Comparison of ENCODE assay signal across 22 mouse cellular contexts in the genomic region with DNA sequence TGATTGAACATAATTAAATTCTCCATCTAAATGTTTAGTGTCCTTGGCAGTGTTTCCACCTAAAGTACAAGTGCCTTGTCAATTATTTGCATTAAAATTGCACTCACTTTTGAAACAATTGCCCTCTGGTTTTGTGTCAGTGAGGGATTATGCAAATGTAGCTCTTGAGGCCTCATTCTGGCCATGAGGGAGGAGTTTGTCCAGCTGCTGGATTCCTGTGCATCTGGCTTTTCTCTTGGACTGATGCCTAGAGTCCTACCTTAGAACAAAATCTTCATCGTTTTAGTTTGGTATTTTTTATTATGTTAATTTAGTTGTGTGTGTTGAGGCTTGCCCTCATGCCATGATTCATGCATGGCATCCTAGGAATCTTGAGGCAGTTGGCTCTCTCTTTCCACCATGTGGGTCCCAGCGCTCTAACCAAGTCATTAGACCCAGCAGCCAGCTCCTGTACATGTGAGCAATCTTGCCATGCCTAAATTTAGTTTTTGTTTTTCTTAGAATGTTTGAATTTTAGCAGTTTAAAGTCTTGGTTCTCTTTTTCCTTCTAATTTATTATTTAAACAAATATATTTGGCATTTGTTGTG.
DNase-seq lines count a peak whose midpoint lies in the region; ATAC-seq and TF ChIP-seq lines count a peak whose summit lies in the region.
"Had no signal": no experiment of that assay in that cellular context is flagged by ENCODE, and none has a peak within 500 bp of the region (broad histone marks: within the 10 kb centered on the region; RNA-seq: fewer than 3 reads in every experiment).

No protein-coding gene starts in this region.

- 53% methylated on average over 2 of the region's 2 CpGs for WGBS in forebrain, embryonic 12.5 days
- 16% methylated on average over 2 of the region's 2 CpGs for WGBS in forebrain, embryonic 15.5 days
- WGBS in midbrain, embryonic 12.5 days: 45% methylated on average over 2 of the region's 2 CpGs
- 52% methylated on average over 2 of the region's 2 CpGs for WGBS in midbrain, postnatal 0 days
- WGBS in midbrain, embryonic 16.5 days: 53% methylated on average over 2 of the region's 2 CpGs

- TF ChIP-seq CTCF in midbrain, postnatal 0 days (IDR thresholded peaks at IDR 0.05): no peak
- TF ChIP-seq CTCF in brain, embryonic 14.5 days (IDR thresholded peaks at IDR 0.05; ENCODE audit: borderline replicate concordance, extremely low read depth, insufficient read depth, insufficient read length): no peak

- no peaks in the 10 kb centered on the region for H3K4me1 ChIP-seq in forebrain, embryonic 12.5 days
- H3K4me1 ChIP-seq in forebrain, embryonic 15.5 days: peaks cover 5% of the 10 kb centered on the region
- peaks cover 4% of the 10 kb centered on the region; the same call in 1 of the 2 replicates for H3K4me1 ChIP-seq in midbrain, embryonic 12.5 days
- H3K4me1 ChIP-seq in midbrain, postnatal 0 days (ENCODE audit: insufficient read depth, low read length): no peaks in the 10 kb centered on the region
- H3K4me1 ChIP-seq in midbrain, embryonic 16.5 days (ENCODE audit: control insufficient read depth, insufficient read depth, low read length): peaks cover 4% of the 10 kb centered on the region; the same call in 1 of the 2 replicates
- H3K4me1 ChIP-seq: embryonic facial prominence, embryonic 15.5 days; heart, embryonic 10.5 days had no signal

- H3K36me3 ChIP-seq in forebrain, embryonic 12.5 days (replicated peaks): no peaks in the 10 kb centered on the region
- H3K36me3 ChIP-seq in forebrain, embryonic 15.5 days: no peaks in the 10 kb centered on the region
- H3K36me3 ChIP-seq in midbrain, embryonic 12.5 days: no peaks in the 10 kb centered on the region
- no peaks in the 10 kb centered on the region for H3K36me3 ChIP-seq in midbrain, postnatal 0 days (ENCODE audit: insufficient read depth, low read length)
- no peaks in the 10 kb centered on the region for H3K36me3 ChIP-seq in midbrain, embryonic 16.5 days (ENCODE audit: control insufficient read depth, insufficient read depth, low read length)
- H3K36me3 ChIP-seq: embryonic facial prominence, embryonic 15.5 days; heart, embryonic 10.5 days; hindbrain, embryonic 13.5 days had no signal

- H3K9ac ChIP-seq in forebrain, embryonic 12.5 days: no peak overlapping the region
- no peak overlapping the region for H3K9ac ChIP-seq in forebrain, embryonic 15.5 days (replicated peaks)
- no peak overlapping the region for H3K9ac ChIP-seq in midbrain, embryonic 12.5 days (replicated peaks)
- no peak overlapping the region for H3K9ac ChIP-seq in midbrain, postnatal 0 days (replicated peaks; ENCODE audit: low read length, poor library complexity, severe bottlenecking)
- H3K9ac ChIP-seq in midbrain, embryonic 16.5 days (ENCODE audit: low read depth, low read length): no peak overlapping the region
- H3K9ac ChIP-seq: embryonic facial prominence, embryonic 15.5 days; hindbrain, embryonic 13.5 days had no signal

- no peak overlapping the region for H3K4me2 ChIP-seq in forebrain, embryonic 12.5 days
- H3K4me2 ChIP-seq in forebrain, embryonic 15.5 days (replicated peaks): no peak overlapping the region
- no peak overlapping the region for H3K4me2 ChIP-seq in midbrain, embryonic 12.5 days (replicated peaks)
- H3K4me2 ChIP-seq in midbrain, postnatal 0 days (ENCODE audit: low read depth, low read length, poor library complexity, severe bottlenecking): no peak overlapping the region
- no peak overlapping the region for H3K4me2 ChIP-seq in midbrain, embryonic 16.5 days (ENCODE audit: low read length)
- H3K4me2 ChIP-seq: embryonic facial prominence, embryonic 15.5 days; hindbrain, embryonic 13.5 days had no signal

- no peak for DNase-seq in midbrain, postnatal 0 days (ENCODE audit: low spot score)
- DNase-seq in brain, embryonic 14.5 days (ENCODE audit: low read depth): peak; percentile 55
- no peak for DNase-seq in adrenal gland, adult 2 months
- DNase-seq: adrenal gland, postnatal 10 days; cerebellum, adult 11-12 months; cerebellum, adult 9-10 months; cerebellum, postnatal 36 days; gastrocnemius, adult 2 months; gastrocnemius, postnatal 25 days; heart, adult 18-20 months; heart, postnatal 10 days; kidney, adult 11 months had no signal

- peak; percentile 72; the same call in 1 of the 2 replicates for ATAC-seq in forebrain, embryonic 12.5 days (ENCODE audit: low FRiP score)
- no peak for ATAC-seq in forebrain, embryonic 15.5 days (replicated peaks)
- peak; percentile 81 for ATAC-seq in midbrain, embryonic 12.5 days (ENCODE audit: low FRiP score, low read depth)
- ATAC-seq in midbrain, postnatal 0 days (ENCODE audit: low FRiP score): no peak
- ATAC-seq in midbrain, embryonic 16.5 days: peak; percentile 42; the same call in 1 of the 2 replicates
- ATAC-seq: hindbrain, postnatal 0 days had no signal

- H3K9me3 ChIP-seq in forebrain, embryonic 12.5 days: no peaks in the 10 kb centered on the region
- H3K9me3 ChIP-seq in forebrain, embryonic 15.5 days: no peaks in the 10 kb centered on the region
- H3K9me3 ChIP-seq in midbrain, embryonic 12.5 days: no peaks in the 10 kb centered on the region
- H3K9me3 ChIP-seq in midbrain, postnatal 0 days (ENCODE audit: low read length): no peaks in the 10 kb centered on the region
- H3K9me3 ChIP-seq in midbrain, embryonic 16.5 days (replicated peaks; ENCODE audit: control insufficient read depth, low read length, poor library complexity, severe bottlenecking): no peaks in the 10 kb centered on the region
- H3K9me3 ChIP-seq: embryonic facial prominence, embryonic 15.5 days; heart, embryonic 10.5 days; hindbrain, embryonic 13.5 days had no signal

- H3K27ac ChIP-seq in forebrain, embryonic 12.5 days: no peak overlapping the region
- no peak overlapping the region for H3K27ac ChIP-seq in forebrain, embryonic 15.5 days (replicated peaks)
- no peak overlapping the region for H3K27ac ChIP-seq in midbrain, embryonic 12.5 days (replicated peaks)
- no peak overlapping the region for H3K27ac ChIP-seq in midbrain, postnatal 0 days (ENCODE audit: low read depth, low read length)
- no peak overlapping the region for H3K27ac ChIP-seq in midbrain, embryonic 16.5 days (ENCODE audit: low read length)
- H3K27ac ChIP-seq: embryonic facial prominence, embryonic 15.5 days; gastrocnemius, adult 2 months; heart, embryonic 10.5 days; hindbrain, embryonic 13.5 days; hindbrain, postnatal 0 days had no signal

- H3K4me3 ChIP-seq in forebrain, embryonic 12.5 days (replicated peaks): no peak overlapping the region
- H3K4me3 ChIP-seq in forebrain, embryonic 15.5 days: no peak overlapping the region
- H3K4me3 ChIP-seq in midbrain, embryonic 12.5 days: no peak overlapping the region
- H3K4me3 ChIP-seq in midbrain, postnatal 0 days (ENCODE audit: low read depth, low read length): no peak overlapping the region
- H3K4me3 ChIP-seq in midbrain, embryonic 16.5 days (ENCODE audit: low read depth, low read length): no peak overlapping the region
- H3K4me3 ChIP-seq: embryonic facial prominence, embryonic 15.5 days; erythroblast, embryonic 14.5 days; gastrocnemius, adult 2 months; heart, embryonic 10.5 days; hindbrain, embryonic 13.5 days had no signal

- TF ChIP-seq POLR2A in brain, embryonic 14.5 days (IDR thresholded peaks at IDR 0.05; ENCODE audit: borderline replicate concordance, extremely low read depth, insufficient read depth, insufficient read length, poor library complexity, severe bottlenecking): no peak

- no peaks in the 10 kb centered on the region for H3K27me3 ChIP-seq in forebrain, embryonic 12.5 days
- no peaks in the 10 kb centered on the region for H3K27me3 ChIP-seq in forebrain, embryonic 15.5 days
- no peaks in the 10 kb centered on the region for H3K27me3 ChIP-seq in midbrain, embryonic 12.5 days
- H3K27me3 ChIP-seq in midbrain, postnatal 0 days (ENCODE audit: insufficient read depth, low read length): no peaks in the 10 kb centered on the region
- H3K27me3 ChIP-seq in midbrain, embryonic 16.5 days (ENCODE audit: control insufficient read depth, insufficient read depth, low read depth, low read length): no peaks in the 10 kb centered on the region
- H3K27me3 ChIP-seq: CH12.LX; embryonic facial prominence, embryonic 15.5 days; hindbrain, embryonic 13.5 days had no signal

Comparison
In these comparisons a context has a peak if more than half of its experiments do, and no peak if none do; other contexts are left out.
1. ATAC-seq: peak in forebrain, embryonic 12.5 days (single experiment), midbrain, embryonic 12.5 days (single experiment) and midbrain, embryonic 16.5 days (single experiment); none in forebrain, embryonic 15.5 days (single experiment) and midbrain, postnatal 0 days (single experiment).